Mouse (Mus musculus): ENCODE results near the gene Mfap1a. TPM values are rescaled to one million over a fixed set of nuclear protein-coding genes. Genes with fewer than 3 reads are reported as not detected.

Mfap1a gene
- polyA plus RNA-seq, 1 experiment = 23.0 TPM

DNA sequence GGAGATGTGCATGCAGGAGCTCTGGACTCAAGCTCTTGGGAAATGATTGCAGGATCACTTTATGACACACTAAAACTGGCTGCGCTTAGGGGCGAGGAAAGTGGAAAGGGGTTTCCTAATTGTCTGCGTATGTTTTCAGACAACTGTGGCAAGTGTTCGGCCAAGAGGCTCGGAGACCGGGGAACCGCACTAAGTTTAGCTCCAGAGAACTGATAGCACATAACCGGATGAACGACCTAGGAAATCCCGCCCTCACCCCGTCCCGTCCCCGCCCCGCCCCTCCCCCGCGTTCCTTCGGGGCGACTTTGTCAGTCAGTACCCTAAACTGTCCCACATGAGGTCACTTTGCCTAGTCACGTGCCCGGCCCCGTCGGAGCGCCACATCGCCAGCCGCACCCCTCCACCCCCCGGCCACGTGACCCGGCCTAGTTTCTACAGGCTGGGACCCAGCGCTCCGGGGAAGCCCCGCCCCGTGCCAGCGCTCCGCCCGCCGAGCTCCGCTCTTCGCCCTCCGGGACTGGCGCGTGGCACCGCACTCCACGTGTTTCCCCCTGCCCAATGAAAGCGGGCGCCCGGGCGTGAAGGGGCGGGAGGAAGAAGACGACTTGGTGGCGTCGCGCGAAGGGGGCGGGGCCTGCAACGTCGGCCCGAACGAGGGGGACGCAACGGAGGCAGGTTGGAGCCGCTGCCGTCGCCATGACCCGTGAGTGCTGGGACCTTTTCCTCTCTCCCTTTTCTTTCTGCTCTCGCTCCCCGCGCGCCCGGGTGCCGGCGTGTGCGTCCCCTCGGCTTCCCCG lies 57.5 kb downstream of the Mfap1a start, which contains the start of gene Serf2:
Gene Serf2 (plus strand): TSS at position 457 of the 797 bp plus-strand sequence.
- WGBS = under 1% methylated on average over 72 of the region's 74 CpGs

DNA sequence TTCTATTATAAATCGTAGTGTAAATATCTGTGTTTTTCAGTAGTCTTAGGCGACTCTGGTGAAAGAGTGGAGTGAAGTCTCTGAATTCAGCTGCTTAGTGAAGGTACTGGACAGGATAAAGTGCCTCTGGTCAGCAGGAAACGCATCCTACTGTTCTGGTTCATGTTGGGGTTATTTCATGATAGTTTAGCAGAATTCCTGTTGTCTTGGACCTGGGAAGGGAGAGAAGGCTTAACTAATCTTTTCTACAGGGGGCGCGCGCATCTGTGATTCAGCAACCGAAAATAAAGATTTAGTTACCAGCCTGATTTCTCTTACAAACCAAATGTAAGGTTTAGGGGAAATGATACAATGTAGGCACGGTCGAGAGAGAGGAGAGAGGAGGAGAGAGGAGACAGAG lies 58.3 kb downstream of the Mfap1a start:
- Histone ChIP-seq H3K4me1 (ENCODE audit: control insufficient read depth, insufficient read depth, low read length) (no peaks in the 10 kb centered on the region), H3K27ac (ENCODE audit: control insufficient read depth, insufficient read depth, low read depth, low read length, poor library complexity) (no peak overlapping the region), H3K4me3 (replicated peaks; ENCODE audit: control insufficient read depth, low read depth, low read length) (no peak overlapping the region)
- TF ChIP-seq POLR2A (IDR thresholded peaks at IDR 0.05; ENCODE audit: borderline replicate concordance, control insufficient read depth, low read depth, low read length) = no peak
- no peak for TF ChIP-seq CTCF (IDR thresholded peaks at IDR 0.05; ENCODE audit: control insufficient read depth, insufficient read depth, low read length)
- 11% methylated on average over 9 of the region's 9 CpGs for whole genome bisulfite sequencing

More for the DNA sequence above, 57.5 kb downstream of the Mfap1a start, which contains the start of gene Serf2:
- Histone ChIP-seq H3K4me3 (replicated peaks; ENCODE audit: control insufficient read depth, low read depth, low read length) (peak within 1 kb of the TSS; percentile 76), H3K4me1 (ENCODE audit: control insufficient read depth, insufficient read depth, low read length) (no peaks in the 10 kb centered on the region), H3K27ac (ENCODE audit: control insufficient read depth, insufficient read depth, low read depth, low read length, poor library complexity) (peak within 1 kb of the TSS; percentile 98)
- TF ChIP-seq POLR2A (IDR thresholded peaks at IDR 0.05; ENCODE audit: borderline replicate concordance, control insufficient read depth, low read depth, low read length) (peak; percentile 96), CTCF (IDR thresholded peaks at IDR 0.05; ENCODE audit: control insufficient read depth, insufficient read depth, low read length) (no peak)

DNA sequence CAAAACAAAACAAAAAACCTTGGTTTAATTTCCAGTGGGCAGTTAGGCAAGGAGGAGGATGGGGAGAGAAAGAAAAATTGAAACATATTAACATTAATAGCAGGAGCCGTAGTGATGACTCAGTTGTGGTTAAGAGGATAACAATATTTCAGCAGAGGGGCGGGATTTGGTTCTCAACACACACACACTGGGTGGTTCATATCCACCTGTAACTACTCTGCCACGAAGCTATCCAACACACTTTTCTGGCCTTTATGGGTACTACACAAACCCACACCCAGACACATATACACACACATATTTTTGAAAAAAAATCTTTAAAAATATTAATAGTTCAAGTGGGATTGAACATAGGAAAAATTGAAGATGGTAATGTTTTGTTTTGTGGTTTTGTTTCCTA lies 59.5 kb downstream of the Mfap1a start:
- 27% methylated on average over 3 of the region's 3 CpGs for WGBS
- H3K27ac ChIP-seq (ENCODE audit: control insufficient read depth, insufficient read depth, low read depth, low read length, poor library complexity) = no peak overlapping the region
- TF ChIP-seq POLR2A (IDR thresholded peaks at IDR 0.05; ENCODE audit: borderline replicate concordance, control insufficient read depth, low read depth, low read length) (no peak), CTCF (IDR thresholded peaks at IDR 0.05; ENCODE audit: control insufficient read depth, insufficient read depth, low read length) (no peak)
- H3K4me3 ChIP-seq (replicated peaks; ENCODE audit: control insufficient read depth, low read depth, low read length) = no peak overlapping the region
- H3K4me1 ChIP-seq (ENCODE audit: control insufficient read depth, insufficient read depth, low read length) = peaks cover under 1% of the 10 kb centered on the region; the same call in 1 of the 2 replicates

DNA sequence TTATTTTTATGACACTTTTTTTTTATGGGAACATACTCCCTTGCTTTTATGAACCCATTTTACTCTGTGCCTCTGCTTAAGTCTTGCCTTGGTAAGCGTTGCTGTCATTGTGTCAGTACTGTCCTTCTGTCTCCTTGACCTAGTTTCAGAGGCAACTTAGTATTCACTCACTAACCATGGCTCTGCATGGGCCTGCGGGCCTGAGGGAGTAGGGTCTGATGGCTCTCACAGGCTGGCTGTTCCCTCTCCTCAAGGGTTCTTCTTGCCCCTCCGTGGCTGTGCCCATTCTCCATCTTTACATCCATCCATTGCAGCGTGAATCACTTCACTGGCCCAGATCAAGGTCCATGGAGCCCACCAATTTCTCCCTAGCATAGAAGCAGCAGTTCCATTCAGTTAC lies 60.0 kb downstream of the Mfap1a start:
- no peak for TF ChIP-seq POLR2A (IDR thresholded peaks at IDR 0.05; ENCODE audit: borderline replicate concordance, control insufficient read depth, low read depth, low read length)
- TF ChIP-seq CTCF (IDR thresholded peaks at IDR 0.05; ENCODE audit: control insufficient read depth, insufficient read depth, low read length) = no peak
- Histone ChIP-seq H3K4me3 (replicated peaks; ENCODE audit: control insufficient read depth, low read depth, low read length) (no peak overlapping the region), H3K4me1 (ENCODE audit: control insufficient read depth, insufficient read depth, low read length) (peaks cover 1% of the 10 kb centered on the region; the same call in 1 of the 2 replicates), H3K27ac (ENCODE audit: control insufficient read depth, insufficient read depth, low read depth, low read length, poor library complexity) (no peak overlapping the region)
- WGBS = 76% methylated on average over 4 of the region's 4 CpGs

DNA sequence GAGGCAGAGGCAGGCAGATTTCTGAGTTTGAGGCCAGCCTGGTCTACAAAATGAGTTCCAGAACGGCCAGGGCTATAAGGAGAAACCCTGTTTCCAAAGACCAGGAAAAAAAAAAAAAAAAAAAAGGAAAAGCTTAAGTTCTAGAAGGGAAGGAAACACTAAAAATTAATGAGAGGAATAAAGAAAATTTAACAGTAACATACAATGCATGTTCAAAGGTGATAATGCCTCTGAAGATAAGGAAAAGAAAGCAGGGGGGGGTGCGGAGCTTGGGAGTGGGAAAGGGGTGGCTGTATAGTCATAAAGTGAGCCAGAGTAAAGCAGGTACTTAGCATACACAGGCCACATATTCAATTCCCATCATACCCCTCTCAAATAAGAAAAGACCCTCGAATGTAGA lies 61.3 kb downstream of the Mfap1a start:
- no peak overlapping the region for H3K4me3 ChIP-seq (replicated peaks; ENCODE audit: control insufficient read depth, low read depth, low read length)
- TF ChIP-seq POLR2A (IDR thresholded peaks at IDR 0.05; ENCODE audit: borderline replicate concordance, control insufficient read depth, low read depth, low read length) (no peak), CTCF (IDR thresholded peaks at IDR 0.05; ENCODE audit: control insufficient read depth, insufficient read depth, low read length) (no peak)
- H3K4me1 ChIP-seq (ENCODE audit: control insufficient read depth, insufficient read depth, low read length) = peaks cover 1% of the 10 kb centered on the region; the same call in 1 of the 2 replicates
- no peak overlapping the region for H3K27ac ChIP-seq (ENCODE audit: control insufficient read depth, insufficient read depth, low read depth, low read length, poor library complexity)
- WGBS = 67% methylated on average over 3 of the region's 3 CpGs

DNA sequence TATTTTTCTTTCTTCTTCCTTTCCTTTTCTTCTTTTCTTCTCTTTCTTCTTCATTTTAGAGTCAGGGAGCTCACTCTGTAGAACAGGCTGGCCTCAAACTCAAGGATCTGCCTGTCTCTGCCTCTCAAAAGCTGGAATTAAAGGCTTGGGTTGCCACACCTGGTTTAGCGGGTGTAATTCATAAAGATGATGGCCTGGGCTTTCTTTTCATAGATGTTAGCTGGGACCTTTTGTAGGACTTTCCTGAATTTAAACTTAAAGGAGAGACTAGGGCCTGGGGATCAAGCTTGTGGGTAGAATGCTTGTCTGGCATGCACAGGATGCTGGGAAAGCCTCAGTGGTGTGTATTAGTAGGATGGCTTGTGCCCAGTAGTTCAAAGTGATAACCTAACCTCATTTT lies 62.3 kb downstream of the Mfap1a start, which contains the start of gene Ell3:
Gene Ell3 (minus strand): TSS at position 101 of the 400 bp plus-strand sequence.
- WGBS = 91% methylated on average over 1 of the region's 1 CpGs
- Histone ChIP-seq H3K4me3 (replicated peaks; ENCODE audit: control insufficient read depth, low read depth, low read length) (no peak within 1 kb of the TSS), H3K27ac (ENCODE audit: control insufficient read depth, insufficient read depth, low read depth, low read length, poor library complexity) (no peak within 1 kb of the TSS), H3K4me1 (ENCODE audit: control insufficient read depth, insufficient read depth, low read length) (peaks cover 1% of the 10 kb centered on the region; the same call in 1 of the 2 replicates)
- TF ChIP-seq CTCF (IDR thresholded peaks at IDR 0.05; ENCODE audit: control insufficient read depth, insufficient read depth, low read length) (no peak), POLR2A (IDR thresholded peaks at IDR 0.05; ENCODE audit: borderline replicate concordance, control insufficient read depth, low read depth, low read length) (no peak)

DNA sequence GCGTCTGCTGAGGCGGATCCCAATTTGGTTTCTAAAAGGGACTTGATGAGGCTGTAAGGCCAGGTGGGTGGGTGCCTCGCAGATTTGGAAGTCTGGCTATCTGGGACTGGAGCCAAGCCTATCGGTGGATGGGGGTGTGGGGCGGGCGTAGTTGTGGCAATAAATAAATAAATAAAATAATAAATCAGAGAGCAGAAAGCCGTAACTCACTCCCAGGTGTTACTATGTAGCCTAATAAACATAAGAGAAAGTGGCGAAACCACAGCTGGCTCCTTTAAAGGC lies 63.5 kb downstream of the Mfap1a start:
- peak overlapping the region; percentile 64 for H3K4me3 ChIP-seq (replicated peaks; ENCODE audit: control insufficient read depth, low read depth, low read length)
- H3K4me1 ChIP-seq (ENCODE audit: control insufficient read depth, insufficient read depth, low read length) = peaks cover 1% of the 10 kb centered on the region; the same call in 1 of the 2 replicates
- TF ChIP-seq CTCF (IDR thresholded peaks at IDR 0.05; ENCODE audit: control insufficient read depth, insufficient read depth, low read length) (no peak), POLR2A (IDR thresholded peaks at IDR 0.05; ENCODE audit: borderline replicate concordance, control insufficient read depth, low read depth, low read length) (no peak)
- no peak overlapping the region for H3K27ac ChIP-seq (ENCODE audit: control insufficient read depth, insufficient read depth, low read depth, low read length, poor library complexity)
- WGBS = 5% methylated on average over 8 of the region's 8 CpGs

DNA sequence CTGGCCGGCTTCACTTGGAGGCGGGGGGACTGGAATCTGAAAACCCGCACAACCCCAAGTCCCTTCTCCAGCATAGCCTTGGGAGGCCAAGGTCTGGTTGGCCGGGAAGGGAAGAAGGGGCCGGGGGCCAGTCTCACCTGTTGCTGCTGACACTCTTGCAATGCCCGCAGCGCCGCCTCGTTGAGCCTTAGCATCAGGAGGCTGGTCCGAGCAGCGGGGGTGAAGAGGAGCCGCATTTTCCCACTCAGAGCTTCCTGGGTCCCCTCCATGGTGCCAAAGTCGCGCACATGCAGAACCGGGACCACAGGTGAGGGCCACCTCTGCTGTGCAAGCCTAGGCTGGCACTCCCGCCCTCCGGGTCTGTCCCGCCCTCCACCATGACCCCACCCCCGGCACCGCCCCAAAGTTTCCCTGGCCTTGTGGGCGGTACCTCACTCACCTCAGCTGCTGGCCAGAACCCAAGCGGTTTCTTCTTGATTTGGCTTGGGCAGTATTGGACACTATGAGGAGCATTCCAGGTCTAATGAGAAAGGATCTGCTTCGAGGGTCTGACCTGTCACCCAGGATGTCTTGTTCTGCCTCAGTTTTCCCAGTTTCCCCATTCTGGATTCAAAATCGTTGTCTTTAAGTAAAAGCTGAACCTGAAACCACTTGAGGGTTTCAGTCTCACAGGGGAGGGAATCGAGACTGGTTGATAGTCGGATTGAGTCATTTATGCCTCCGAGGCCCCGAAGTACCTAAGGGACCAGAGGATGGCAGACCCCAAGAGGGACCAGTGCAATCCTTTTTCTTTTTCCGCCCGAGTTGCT lies 64.0 kb downstream of the Mfap1a start:
- TF ChIP-seq POLR2A (IDR thresholded peaks at IDR 0.05; ENCODE audit: borderline replicate concordance, control insufficient read depth, low read depth, low read length) (no peak), CTCF (IDR thresholded peaks at IDR 0.05; ENCODE audit: control insufficient read depth, insufficient read depth, low read length) (no peak)

More for the DNA sequence above, 64.0 kb downstream of the Mfap1a start:
- H3K4me3 ChIP-seq (replicated peaks; ENCODE audit: control insufficient read depth, low read depth, low read length) = peak overlapping the region; percentile 64
- peak overlapping the region; percentile 13; the same call in 1 of the 2 replicates for H3K27ac ChIP-seq (ENCODE audit: control insufficient read depth, insufficient read depth, low read depth, low read length, poor library complexity)
- peaks cover 1% of the 10 kb centered on the region; the same call in 1 of the 2 replicates for H3K4me1 ChIP-seq (ENCODE audit: control insufficient read depth, insufficient read depth, low read length)
- WGBS = under 1% methylated on average over 30 of the region's 30 CpGs

Other genes starting within 250 kb of the Mfap1a start
- gene Trp53bp1, start 235.3 kb downstream of the Mfap1a start, polyA plus RNA-seq (2011; ENCODE audit: insufficient read depth, insufficient read length, low replicate concordance, missing spikeins) = 14.8 and 20.1 TPM in 2 replicates
- gene Map1a, start 217.1 kb downstream of the Mfap1a start, polyA plus RNA-seq (2011; ENCODE audit: insufficient read depth, insufficient read length, low replicate concordance, missing spikeins) = 0.55 and 0.59 TPM in 2 replicates
- gene Ppip5k1, start 151.3 kb downstream of the Mfap1a start, polyA plus RNA-seq (2011; ENCODE audit: insufficient read depth, insufficient read length, low replicate concordance, missing spikeins) = 4.3 and 16.7 TPM in 2 replicates
- gene Ckmt1, start 149.0 kb downstream of the Mfap1a start, polyA plus RNA-seq (2011; ENCODE audit: insufficient read depth, insufficient read length, low replicate concordance, missing spikeins) = 4.2 TPM in 1 of 2 replicates, not detected in the other
- gene Strc, start 119.5 kb downstream of the Mfap1a start, polyA plus RNA-seq (2011; ENCODE audit: insufficient read depth, insufficient read length, low replicate concordance, missing spikeins) = not detected in 2 replicates
- gene Pdia3, start 92.9 kb downstream of the Mfap1a start, polyA plus RNA-seq (2011; ENCODE audit: insufficient read depth, insufficient read length, low replicate concordance, missing spikeins) = 113 and 230 TPM in 2 replicates
- 0.70 and 0.87 TPM in 2 replicates for gene Catsper2, start 92.9 kb downstream of the Mfap1a start, polyA plus RNA-seq (2011; ENCODE audit: insufficient read depth, insufficient read length, low replicate concordance, missing spikeins)
- gene Ell3, start 62.4 kb downstream of the Mfap1a start, polyA plus RNA-seq (2011; ENCODE audit: insufficient read depth, insufficient read length, low replicate concordance, missing spikeins) = 9.1 TPM in 1 of 2 replicates, not detected in the other
- 261 and 476 TPM in 2 replicates for gene Serf2, start 57.5 kb downstream of the Mfap1a start, polyA plus RNA-seq (2011; ENCODE audit: insufficient read depth, insufficient read length, low replicate concordance, missing spikeins)
- 64.6 and 70.0 TPM in 2 replicates for gene Hypk, start 53.4 kb downstream of the Mfap1a start, polyA plus RNA-seq (2011; ENCODE audit: insufficient read depth, insufficient read length, low replicate concordance, missing spikeins)
- gene Serinc4, start 49.9 kb downstream of the Mfap1a start, polyA plus RNA-seq (2011; ENCODE audit: insufficient read depth, insufficient read length, low replicate concordance, missing spikeins) = 0.66 TPM in 1 of 2 replicates, not detected in the other
- gene Mfap1b, start 32.6 kb downstream of the Mfap1a start, polyA plus RNA-seq (2011; ENCODE audit: insufficient read depth, insufficient read length, low replicate concordance, missing spikeins) = 12.4 and 22.0 TPM in 2 replicates
- gene Wdr76, start 58 bp upstream of the Mfap1a start, polyA plus RNA-seq (2011; ENCODE audit: insufficient read depth, insufficient read length, low replicate concordance, missing spikeins) = 15.0 and 16.6 TPM in 2 replicates